Mouse (Mus musculus): ENCODE data around the gene Flywch2. TPM values are rescaled to one million over a fixed set of nuclear protein-coding genes. Genes with fewer than 3 reads are reported as not detected.
"Not testable (repeated sequence)": the region's sequence is repeated elsewhere in the genome, so short reads cannot be mapped to it uniquely, and the experiment has no call there.

The Flywch2 gene
- polyA plus RNA-seq, 1 experiment from 2014 or later = 66.5 TPM

- H3K9me3 ChIP-seq = no peaks in the 10 kb centered on the region
- ATAC-seq (ENCODE audit: low read depth) = no peak
- WGBS = 90% methylated on average over 4 of the region's 4 CpGs
- H3K27me3 ChIP-seq = no peaks in the 10 kb centered on the region
- H3K4me1 ChIP-seq (replicated peaks) = peaks cover 49% of the 10 kb centered on the region
- no peak overlapping the region for H3K27ac ChIP-seq (replicated peaks)
- no peak overlapping the region for H3K9ac ChIP-seq
- H3K36me3 ChIP-seq = 0 out of 2 replicates have a peak, but pooled peaks cover 8% of the 10 kb centered on the region
- H3K4me3 ChIP-seq = no peak overlapping the region
- H3K4me2 ChIP-seq = no peak overlapping the region
These were observed 3.1 kb upstream of the Flywch2 start for GRCm38 (mm10) chr17:23788973-23789372.

- H3K27me3 ChIP-seq = no peaks in the 10 kb centered on the region
- H3K4me1 ChIP-seq (replicated peaks) = peaks cover 37% of the 10 kb centered on the region
- H3K27ac ChIP-seq (replicated peaks) = peak overlapping the region; percentile 93
- no peaks in the 10 kb centered on the region for H3K9me3 ChIP-seq
- peak overlapping the region; percentile 70 for H3K4me2 ChIP-seq
- H3K4me3 ChIP-seq = peak overlapping the region; percentile 59
- 8% methylated on average over 13 of the region's 13 CpGs for WGBS
- peak overlapping the region; percentile 84 for H3K9ac ChIP-seq
- ATAC-seq (ENCODE audit: low read depth) = peak; percentile 68
- no peaks in the 10 kb centered on the region for H3K36me3 ChIP-seq
These were observed 640 bp upstream of the Flywch2 start for GRCm38 (mm10) chr17:23786510-23786931.

- Histone ChIP-seq H3K9me3 (no peaks in the 10 kb centered on the region), H3K4me2 (no peak overlapping the region), H3K36me3 (no peaks in the 10 kb centered on the region), H3K9ac (no peak overlapping the region), H3K4me1 (replicated peaks) (peaks cover 15% of the 10 kb centered on the region), H3K4me3 (no peak overlapping the region), H3K27ac (replicated peaks) (no peak overlapping the region), H3K27me3 (no peaks in the 10 kb centered on the region)
- ATAC-seq (ENCODE audit: low read depth) = no peak
These were observed 2.5 kb downstream of the Flywch2 start for GRCm38 (mm10) chr17:23783352-23783751.

- Histone ChIP-seq H3K9me3 (no peaks in the 10 kb centered on the region), H3K4me1 (replicated peaks) (peaks cover 7% of the 10 kb centered on the region), H3K27ac (replicated peaks) (no peak overlapping the region), H3K4me2 (no peak overlapping the region), H3K36me3 (peaks cover 6% of the 10 kb centered on the region; the same call in 1 of the 2 replicates), H3K27me3 (no peaks in the 10 kb centered on the region), H3K9ac (no peak overlapping the region), H3K4me3 (no peak overlapping the region)
- ATAC-seq (ENCODE audit: low read depth) = no peak
- 55% methylated on average over 2 of the region's 2 CpGs for WGBS
These were observed 7.4 kb downstream of the Flywch2 start for GRCm38 (mm10) chr17:23778447-23778846.

GRCm38 (mm10) chr17:23777141-23777540 is 8.7 kb downstream of the Flywch2 start:
- peaks cover 6% of the 10 kb centered on the region; the same call in 1 of the 2 replicates for H3K36me3 ChIP-seq
- H3K27me3 ChIP-seq = no peaks in the 10 kb centered on the region
- H3K27ac ChIP-seq (replicated peaks) = no peak overlapping the region
- ATAC-seq (ENCODE audit: low read depth) = no peak
- no peaks in the 10 kb centered on the region for H3K9me3 ChIP-seq
- H3K4me1 ChIP-seq (replicated peaks) = peaks cover 7% of the 10 kb centered on the region
- H3K9ac ChIP-seq = no peak overlapping the region
- H3K4me2 ChIP-seq = no peak overlapping the region
- 87% methylated on average over 2 of the region's 2 CpGs for whole genome bisulfite sequencing
- H3K4me3 ChIP-seq = no peak overlapping the region

GRCm38 (mm10) chr17:23776216-23776615 is 9.7 kb downstream of the Flywch2 start:
- no peak overlapping the region for H3K9ac ChIP-seq
- no peak overlapping the region for H3K27ac ChIP-seq (replicated peaks)
- H3K4me3 ChIP-seq = no peak overlapping the region
- peaks cover 7% of the 10 kb centered on the region for H3K4me1 ChIP-seq (replicated peaks)
- no peak overlapping the region for H3K4me2 ChIP-seq
- peaks cover 6% of the 10 kb centered on the region; the same call in 1 of the 2 replicates for H3K36me3 ChIP-seq
- ATAC-seq (ENCODE audit: low read depth) = no peak
- WGBS = 78% methylated on average over 10 of the region's 10 CpGs
- H3K27me3 ChIP-seq = no peaks in the 10 kb centered on the region
- no peaks in the 10 kb centered on the region for H3K9me3 ChIP-seq

GRCm38 (mm10) chr17:23774090-23774489 is 11.8 kb downstream of the Flywch2 start:
- Histone ChIP-seq H3K4me3 (no peak overlapping the region), H3K4me2 (peak overlapping the region; percentile 17; the same call in 1 of the 2 replicates), H3K36me3 (peaks cover 6% of the 10 kb centered on the region; the same call in 1 of the 2 replicates), H3K27me3 (no peaks in the 10 kb centered on the region), H3K9me3 (no peaks in the 10 kb centered on the region), H3K4me1 (replicated peaks) (peaks cover 22% of the 10 kb centered on the region), H3K9ac (no peak overlapping the region), H3K27ac (replicated peaks) (no peak overlapping the region)
- WGBS = 7% methylated on average over 12 of the region's 12 CpGs
- no peak for ATAC-seq (ENCODE audit: low read depth)

- WGBS = 75% methylated on average over 6 of the region's 6 CpGs
- H3K9ac ChIP-seq = no peak overlapping the region
- H3K4me3 ChIP-seq = no peak overlapping the region
- no peaks in the 10 kb centered on the region for H3K27me3 ChIP-seq
- peaks cover 26% of the 10 kb centered on the region for H3K4me1 ChIP-seq (replicated peaks)
- H3K36me3 ChIP-seq = peaks cover 8% of the 10 kb centered on the region
- H3K9me3 ChIP-seq = no peaks in the 10 kb centered on the region
- H3K4me2 ChIP-seq = no peak overlapping the region
- no peak for ATAC-seq (ENCODE audit: low read depth)
- no peak overlapping the region for H3K27ac ChIP-seq (replicated peaks)
These were observed 12.2 kb downstream of the Flywch2 start for GRCm38 (mm10) chr17:23773676-23774075.

GRCm38 (mm10) chr17:23772219-23772556 is 13.7 kb downstream of the Flywch2 start:
- Histone ChIP-seq H3K4me1 (replicated peaks) (peaks cover 26% of the 10 kb centered on the region), H3K27ac (replicated peaks) (peak overlapping the region; percentile 76), H3K9ac (peak overlapping the region; percentile 52), H3K36me3 (peaks cover 16% of the 10 kb centered on the region), H3K4me2 (peak overlapping the region; percentile 63), H3K4me3 (peak overlapping the region; percentile 90)
- not testable (repeated sequence) for ATAC-seq (ENCODE audit: low read depth); H3K9me3 ChIP-seq; H3K27me3 ChIP-seq
- WGBS = 77% methylated on average over 2 of the region's 2 CpGs

- peak; percentile 98 for ATAC-seq (ENCODE audit: low read depth)
- Histone ChIP-seq H3K9me3 (no peaks in the 10 kb centered on the region), H3K4me1 (replicated peaks) (peaks cover 26% of the 10 kb centered on the region), H3K4me3 (peak within 1 kb of the TSS; percentile 90), H3K36me3 (peaks cover 17% of the 10 kb centered on the region), H3K27me3 (no peaks in the 10 kb centered on the region), H3K27ac (replicated peaks) (peak within 1 kb of the TSS; percentile 93), H3K9ac (peak within 1 kb of the TSS; percentile 98), H3K4me2 (peak within 1 kb of the TSS; percentile 63)
- 3% methylated on average over 51 of the region's 58 CpGs for WGBS
These were observed 14.3 kb downstream of the Flywch2 start, which contains the start of gene Flywch1 for GRCm38 (mm10) chr17:23771284-23772218. TSS of gene Flywch1 (minus strand) at chr17:23771602.

- WGBS = 1% methylated on average over 19 of the region's 19 CpGs
- ATAC-seq (ENCODE audit: low read depth) = peak; percentile 53; the same call in 1 of the 2 replicates
- H3K4me2 ChIP-seq = peak overlapping the region; percentile 63
- H3K36me3 ChIP-seq = peaks cover 12% of the 10 kb centered on the region
- H3K9me3 ChIP-seq = no peaks in the 10 kb centered on the region
- H3K27me3 ChIP-seq = no peaks in the 10 kb centered on the region
- peak overlapping the region; percentile 93 for H3K27ac ChIP-seq (replicated peaks)
- H3K4me3 ChIP-seq = peak overlapping the region; percentile 90
- H3K4me1 ChIP-seq (replicated peaks) = peaks cover 26% of the 10 kb centered on the region
- peak overlapping the region; percentile 98 for H3K9ac ChIP-seq
These were observed 15.0 kb downstream of the Flywch2 start for GRCm38 (mm10) chr17:23770896-23771283.

- no peak for ATAC-seq (ENCODE audit: low read depth)
- Histone ChIP-seq H3K4me2 (peak overlapping the region; percentile 63), H3K4me1 (replicated peaks) (peaks cover 26% of the 10 kb centered on the region), H3K9me3 (no peaks in the 10 kb centered on the region), H3K36me3 (peaks cover 12% of the 10 kb centered on the region), H3K27me3 (no peaks in the 10 kb centered on the region), H3K27ac (replicated peaks) (peak overlapping the region; percentile 93), H3K4me3 (peak overlapping the region; percentile 90), H3K9ac (peak overlapping the region; percentile 98)
- WGBS = 13% methylated on average over 2 of the region's 2 CpGs
These were observed 15.4 kb downstream of the Flywch2 start for GRCm38 (mm10) chr17:23770493-23770892.

Measured in neural tube, embryonic 13.5 days (tissue).